Mouse (Mus musculus): ENCODE data around the gene Gm5868. TPM values are rescaled to one million over a fixed set of nuclear protein-coding genes. Genes with fewer than 3 reads are reported as not detected.

The Gm5868 gene
- polyA plus RNA-seq, 1 experiment from 2014 or later, result not detected

Other genes starting within 250 kb of the Gm5868 start
- 0.03 and 0.06 TPM in 2 replicates for gene Corin, start 83.1 kb downstream of the Gm5868 start, polyA plus RNA-seq (2015; fragmentation: Nextera tagmentation; extraction: Ambion mirVana)
- gene Nfxl1, start 27.9 kb downstream of the Gm5868 start, polyA plus RNA-seq (2015; fragmentation: Nextera tagmentation; extraction: Ambion mirVana), result 9.1 TPM in 2 replicates
- 1.0 and 1.2 TPM in 2 replicates for gene Zar1, start 6.3 kb downstream of the Gm5868 start, polyA plus RNA-seq (2015; fragmentation: Nextera tagmentation; extraction: Ambion mirVana)
- gene Cnga1, start 56.7 kb upstream of the Gm5868 start, polyA plus RNA-seq (2015; fragmentation: Nextera tagmentation; extraction: Ambion mirVana), result 2.0 and 2.1 TPM in 2 replicates
- gene Nipal1, start 60.2 kb upstream of the Gm5868 start, polyA plus RNA-seq (2015; fragmentation: Nextera tagmentation; extraction: Ambion mirVana), result 5.0 and 8.4 TPM in 2 replicates
- 57.9 and 64.1 TPM in 2 replicates for gene Txk, start 165.2 kb upstream of the Gm5868 start, polyA plus RNA-seq (2015; fragmentation: Nextera tagmentation; extraction: Ambion mirVana)